Mouse (Mus musculus): Measurements from ENCODE around the gene Ablim2.

DNA sequence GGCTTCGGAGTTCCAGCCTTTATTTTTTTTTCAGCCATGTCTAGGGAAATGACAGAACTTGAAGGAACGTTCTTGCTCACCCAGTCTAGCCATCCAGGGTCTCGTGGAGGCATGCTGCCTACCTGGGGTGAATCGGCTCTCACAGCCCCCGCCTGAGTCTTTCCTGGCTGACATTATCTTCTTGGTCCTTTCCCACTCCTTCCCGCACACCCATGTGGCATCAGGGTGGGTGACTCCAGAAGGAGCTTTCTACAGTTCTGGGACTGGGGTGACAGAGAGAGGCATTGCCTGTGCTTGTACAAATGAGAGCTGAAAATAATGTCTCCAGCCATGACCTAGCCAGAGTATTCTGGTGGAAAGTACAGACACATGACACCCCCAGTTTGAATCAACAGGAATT lies 163.5 kb downstream of the Ablim2 start:
- no peak for TF ChIP-seq CHD2 (IDR thresholded peaks at IDR 0.05; ENCODE audit: low read depth, low read length)
- TF ChIP-seq ZC3H11A (IDR thresholded peaks at IDR 0.05; ENCODE audit: borderline replicate concordance, low read depth, low read length) = no peak
